Mouse (Mus musculus) hematopoietic stem cell, adult 5-6 weeks (primary cell): ENCODE data around the gene Slc7a6os. TPM values are rescaled to one million over a fixed set of nuclear protein-coding genes. Genes with fewer than 3 reads are reported as not detected.
"Not testable (repeated sequence)": the region's sequence is repeated elsewhere in the genome, so short reads cannot be mapped to it uniquely, and the experiment has no call there.

Experiments used
- ATAC-seq, 2 experiments: fragments of 125-278 bp in 1 of 2; replicated peaks in 1 of 2; 2 replicates each; pipeline ENCODE4 v1.8.0; 2016 to 2017; ENCODE audit warnings: inconsistent platforms in 2 of 2, mild to moderate bottlenecking in 2 of 2, moderate number of reproducible peaks in 2 of 2, low read depth in 1 of 2, moderate TSS enrichment in 1 of 2; ENCODE audit not compliant: low FRiP score in 2 of 2, poor library complexity in 2 of 2, severe bottlenecking in 2 of 2, insufficient read depth in 1 of 2, low TSS enrichment in 1 of 2
- total RNA-seq: library from RNA; stranded (forward); fragments of 172-1452, 232-1000 nt; gene quantifications from 2 replicates; pipeline ENCODE4 v1.2.3, GENCODE M21; 2017

Gene Slc7a6os
- 42.8 and 50.0 TPM in 2 replicates for total RNA-seq

- peak; percentile 96 to 98 for ATAC-seq
These were observed at the start of gene Slc7a6os, which contains the start of gene Prmt7 for GRCm38 (mm10) chr8:106210821-106211345. Gene Slc7a6os, minus strand, starts transcription at chr8:106210935. Gene Prmt7, plus strand, starts transcription at chr8:106210936.

- no peak for ATAC-seq
These were observed 49.0 kb upstream of the Slc7a6os start for GRCm38 (mm10) chr8:106259579-106260255.

GRCm38 (mm10) chr8:106258169-106258568 lies 47.4 kb upstream of the Slc7a6os start:
- ATAC-seq = 0 out of 4 replicates have a peak, but pooled peaks of 1 of the 2 experiments have one; percentile 9

GRCm38 (mm10) chr8:106250186-106250585 lies 39.5 kb upstream of the Slc7a6os start:
- no peak for ATAC-seq

GRCm38 (mm10) chr8:106237106-106237505 lies 26.4 kb upstream of the Slc7a6os start:
- ATAC-seq = no peak

GRCm38 (mm10) chr8:106234567-106235261 lies 24.0 kb upstream of the Slc7a6os start:
- no peak for ATAC-seq

- no peak for ATAC-seq
These were observed 22.0 kb upstream of the Slc7a6os start for GRCm38 (mm10) chr8:106232751-106233150.

GRCm38 (mm10) chr8:106231536-106231935 lies 20.8 kb upstream of the Slc7a6os start:
- ATAC-seq = no peak

GRCm38 (mm10) chr8:106226589-106226988 lies 15.9 kb upstream of the Slc7a6os start:
- peak; percentile 48 to 59; a peak in 1 of 4 replicates for ATAC-seq

- ATAC-seq = no peak
These were observed 8.9 kb upstream of the Slc7a6os start for GRCm38 (mm10) chr8:106219620-106220019.

- ATAC-seq = no peak
These were observed 3.2 kb upstream of the Slc7a6os start for GRCm38 (mm10) chr8:106213959-106214358.

GRCm38 (mm10) chr8:106211421-106211820 lies 686 bp upstream of the Slc7a6os start:
- 0 out of 4 replicates have a peak, but pooled peaks have one; percentile 1 to 3 for ATAC-seq

GRCm38 (mm10) chr8:106210035-106210731 lies 552 bp downstream of the Slc7a6os start:
- peak; percentile 15 to 17; a peak in 3 of 4 replicates for ATAC-seq

GRCm38 (mm10) chr8:106199596-106199995 lies 11.1 kb downstream of the Slc7a6os start:
- not testable (repeated sequence) for ATAC-seq

- peak; percentile 68 to 76 for ATAC-seq
These were observed 12.0 kb downstream of the Slc7a6os start for GRCm38 (mm10) chr8:106198741-106199140.

GRCm38 (mm10) chr8:106194062-106194461 lies 16.7 kb downstream of the Slc7a6os start:
- no peak for ATAC-seq

- no peak for ATAC-seq
These were observed 17.6 kb downstream of the Slc7a6os start for GRCm38 (mm10) chr8:106193162-106193561.

- ATAC-seq = no peak; a peak in 1 of 4 replicates
These were observed 19.1 kb downstream of the Slc7a6os start for GRCm38 (mm10) chr8:106191639-106192038.
